Mouse (Mus musculus): ENCODE data around the gene Dgkg.

The Dgkg gene

DNA sequence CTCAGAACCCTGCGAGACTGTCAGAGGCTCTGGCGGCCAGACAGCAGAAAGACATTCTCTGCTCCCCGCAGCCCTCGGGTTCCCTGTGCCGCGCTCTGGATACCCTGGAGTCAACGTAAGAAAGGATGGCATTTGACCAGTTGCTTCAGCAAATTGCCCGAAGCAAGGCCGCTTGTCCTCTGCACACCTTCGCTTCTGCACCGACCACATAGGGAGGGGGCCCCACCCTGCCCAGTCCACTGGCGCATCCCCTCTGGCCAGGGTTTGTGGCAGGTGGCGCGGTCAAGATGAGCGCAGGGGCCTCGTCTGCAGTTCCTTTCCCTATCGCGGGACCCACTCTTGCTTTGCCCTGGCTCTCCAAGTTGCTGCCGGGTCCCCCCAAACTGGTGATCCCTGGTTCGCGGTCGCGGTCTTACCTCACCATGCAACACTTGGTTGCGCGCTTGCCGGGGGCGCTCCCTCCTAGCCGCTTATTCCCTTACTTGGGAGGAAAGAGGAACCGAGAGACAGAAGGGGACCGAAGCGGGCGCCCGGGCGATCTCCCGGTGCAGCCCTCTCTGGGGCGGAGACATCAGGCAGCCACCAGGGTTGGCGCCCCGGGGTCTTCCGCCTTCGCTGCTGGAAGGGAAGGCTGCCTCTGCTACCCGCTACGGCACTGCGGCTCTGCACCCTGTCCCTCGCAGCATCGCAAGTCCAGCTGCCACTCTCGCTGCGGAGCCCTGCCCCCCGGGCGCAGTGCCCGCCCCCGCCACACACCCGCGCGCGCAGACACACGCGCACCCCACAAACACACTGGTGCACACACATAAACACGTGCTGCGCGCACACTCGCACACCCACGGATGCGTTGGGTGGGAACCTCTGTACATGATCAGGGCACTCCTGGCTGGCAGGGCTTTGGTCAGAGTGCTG is at the start of gene Dgkg:
Gene Dgkg, minus strand, starts transcription at position 689 of the 912 bp plus-strand sequence.
- DNase-seq (ENCODE audit: extremely low read depth, low read depth): no peak

DNA sequence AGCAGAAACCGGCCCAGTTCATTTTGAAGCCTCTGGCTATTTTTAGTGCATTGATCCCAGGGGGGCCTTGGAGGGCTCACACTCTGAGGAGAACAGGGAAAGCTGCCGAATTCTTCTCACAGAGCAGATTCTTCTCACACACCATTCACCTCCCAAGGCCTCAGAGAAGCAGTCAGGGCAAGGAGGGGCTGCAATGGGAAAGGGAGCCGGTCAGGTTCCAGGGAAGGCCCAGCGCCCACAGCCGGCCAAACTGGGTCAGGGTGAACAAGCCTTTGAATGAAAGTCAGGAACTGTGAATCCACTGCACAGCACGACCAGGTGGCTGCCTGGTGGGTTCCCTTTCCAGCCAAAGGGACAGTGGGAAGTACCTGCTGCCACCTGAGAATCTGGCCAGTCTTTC is 47.9 kb upstream of the Dgkg start:
- DNase-seq (ENCODE audit: extremely low read depth, low read depth): no peak

GRCm38 (mm10) chr16:22704136-22704535 is 47.1 kb upstream of the Dgkg start:
- DNase-seq (ENCODE audit: extremely low read depth, low read depth): no peak

DNA sequence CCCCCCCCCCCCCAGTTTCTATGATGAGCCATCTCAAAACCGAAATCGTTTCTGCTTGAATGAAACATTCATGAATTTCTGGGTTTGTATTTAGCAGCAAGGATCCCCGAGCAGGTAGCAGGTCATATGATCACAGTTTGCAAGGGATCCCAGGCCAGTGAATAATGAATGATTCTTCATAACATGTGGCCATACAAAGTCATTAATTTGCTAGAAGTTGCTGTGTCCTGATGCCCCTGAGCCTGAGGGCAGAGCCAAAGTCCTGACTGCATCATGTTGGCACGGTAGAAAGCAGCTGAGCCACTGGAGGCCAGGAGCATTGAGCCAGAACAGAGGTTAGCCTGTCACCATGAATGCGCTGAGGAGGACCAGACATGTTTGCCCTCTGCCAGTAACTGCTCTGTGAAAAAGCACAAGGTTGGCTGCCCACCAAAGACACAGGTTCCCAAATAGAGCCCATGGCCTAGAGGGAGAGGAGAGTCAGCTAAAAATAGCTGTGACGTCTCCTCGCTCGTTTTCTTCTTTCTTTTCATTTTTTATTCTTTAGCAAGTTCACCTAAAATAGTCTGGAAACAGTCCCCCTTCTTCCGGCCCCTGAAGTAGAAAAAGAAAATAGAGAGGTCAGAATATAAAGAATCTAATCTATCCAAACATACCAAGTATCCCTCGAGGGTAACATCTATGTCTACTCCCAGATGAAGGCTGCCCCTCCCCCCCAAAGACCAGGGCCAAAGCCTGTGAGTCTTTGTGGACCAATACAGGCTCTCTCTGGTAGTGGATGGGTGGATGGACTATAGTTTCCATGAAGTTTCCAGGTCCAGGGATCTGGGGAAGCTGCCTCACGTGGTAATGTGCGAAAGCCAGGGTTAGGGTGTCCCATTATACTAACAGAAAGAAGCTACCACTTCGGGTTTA is 42.1 kb upstream of the Dgkg start:
- DNase-seq (ENCODE audit: extremely low read depth, low read depth): no peak

DNA sequence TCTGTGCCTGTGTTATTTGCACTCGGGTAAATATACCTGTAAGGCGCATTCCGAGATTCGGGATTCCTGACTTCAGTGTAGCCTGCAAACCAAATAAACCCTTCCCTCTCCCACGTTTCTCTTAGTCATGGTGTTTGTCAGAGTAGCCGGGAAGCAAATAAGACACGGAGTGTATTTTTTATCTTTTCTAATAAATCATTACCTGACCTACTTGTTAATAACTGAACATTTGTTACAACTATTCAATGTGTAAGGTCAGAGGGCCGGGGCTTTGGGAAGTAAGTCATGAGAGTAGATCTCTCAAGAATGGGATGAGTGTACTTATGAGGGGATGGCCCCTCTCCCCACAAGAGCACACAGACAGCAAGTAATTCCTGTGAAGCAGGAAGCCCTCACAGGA is 41.1 kb upstream of the Dgkg start:
- DNase-seq (ENCODE audit: extremely low read depth, low read depth): no peak

- DNase-seq (ENCODE audit: extremely low read depth, low read depth): no peak
These were observed 32.6 kb upstream of the Dgkg start for GRCm38 (mm10) chr16:22689622-22690021.

DNA sequence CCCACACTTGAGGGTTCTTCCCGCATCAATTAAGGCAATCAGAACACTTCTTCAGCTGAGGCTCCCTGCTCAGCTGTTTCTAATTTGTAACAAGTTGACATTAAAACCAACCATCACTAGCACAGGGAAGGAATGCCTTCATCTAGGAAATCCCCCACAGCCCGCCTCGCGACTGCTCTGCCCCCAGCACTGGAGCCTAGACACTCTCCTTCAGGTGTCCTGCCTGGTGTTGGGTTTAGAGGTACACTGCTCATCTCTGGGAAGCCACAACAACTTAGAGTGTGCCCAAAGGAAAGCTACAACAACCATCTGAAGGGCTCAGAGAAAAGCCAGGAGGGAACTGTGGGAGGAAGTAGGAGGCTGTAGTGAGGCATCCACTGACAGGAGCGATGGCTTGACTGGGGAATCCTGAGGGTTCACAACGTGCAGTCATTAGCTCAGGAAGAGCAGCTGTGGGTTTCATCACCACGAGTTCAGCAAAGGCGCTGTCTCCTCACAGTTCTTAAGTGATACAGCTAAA is 30.8 kb upstream of the Dgkg start:
- no peak for DNase-seq (ENCODE audit: extremely low read depth, low read depth)

DNA sequence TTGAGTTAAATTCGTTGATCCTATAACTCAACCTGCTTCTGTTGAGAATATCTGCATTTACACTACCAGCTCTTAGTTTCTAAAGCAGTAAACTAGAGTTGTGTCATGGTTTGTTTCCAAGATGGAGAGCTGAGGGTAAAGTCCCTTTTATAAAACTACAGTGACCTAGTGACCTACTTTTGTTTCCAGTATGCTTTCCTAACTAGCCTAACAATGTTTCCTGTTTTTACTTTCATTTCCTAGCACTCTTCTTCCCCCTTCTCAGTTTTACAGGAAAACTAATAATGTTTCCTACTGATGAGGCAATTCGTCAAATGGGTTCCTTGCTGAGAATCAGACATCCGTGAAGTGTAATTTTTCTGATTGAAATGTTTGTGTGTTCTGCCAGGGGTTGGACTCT is 26.6 kb upstream of the Dgkg start:
- DNase-seq (ENCODE audit: extremely low read depth, low read depth): no peak

GRCm38 (mm10) chr16:22682727-22683126 is 25.7 kb upstream of the Dgkg start:
- DNase-seq (ENCODE audit: extremely low read depth, low read depth): no peak

- DNase-seq (ENCODE audit: extremely low read depth, low read depth): no peak
These were observed 22.6 kb upstream of the Dgkg start for GRCm38 (mm10) chr16:22679641-22680040.

DNA sequence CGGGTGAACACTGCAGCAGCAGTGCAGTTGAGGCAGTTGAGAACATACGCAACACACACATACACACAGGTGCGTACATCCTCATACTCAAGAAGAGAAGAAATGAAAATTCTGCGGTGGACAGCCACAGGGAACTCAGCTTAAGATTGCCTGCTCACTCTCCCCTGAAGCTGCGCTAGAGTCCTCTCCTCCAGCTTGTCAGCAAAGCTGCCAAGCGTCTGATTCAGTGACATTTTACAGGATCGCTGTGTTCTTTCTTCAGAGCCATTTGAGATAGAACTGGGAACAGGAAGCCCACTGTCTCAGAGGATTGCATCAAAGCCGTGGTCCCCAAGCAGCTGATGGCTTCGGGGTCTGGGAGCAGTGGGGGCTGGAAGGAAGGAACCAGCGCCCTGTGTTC is 17.6 kb upstream of the Dgkg start:
- no peak for DNase-seq (ENCODE audit: extremely low read depth, low read depth)

DNA sequence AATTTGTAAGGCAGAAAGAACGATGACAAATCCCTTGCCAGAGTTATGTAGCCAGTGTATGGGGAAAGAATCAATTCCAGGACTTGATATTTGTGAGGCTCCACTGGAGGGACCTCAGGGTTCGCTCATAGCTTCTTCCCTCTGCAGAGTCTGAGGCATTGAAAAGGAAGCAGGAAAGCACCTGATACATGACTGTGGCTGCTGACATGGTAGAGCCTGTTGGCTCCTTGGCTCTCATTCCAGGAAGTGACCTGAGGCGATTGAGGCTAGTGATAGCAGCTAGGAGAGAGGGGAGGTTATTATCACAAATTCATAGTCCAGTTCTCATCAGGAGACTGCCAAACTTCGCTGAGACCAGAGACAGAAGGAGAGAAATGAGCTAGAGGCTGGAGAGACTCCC is 17.1 kb upstream of the Dgkg start:
- no peak for DNase-seq (ENCODE audit: extremely low read depth, low read depth)

DNA sequence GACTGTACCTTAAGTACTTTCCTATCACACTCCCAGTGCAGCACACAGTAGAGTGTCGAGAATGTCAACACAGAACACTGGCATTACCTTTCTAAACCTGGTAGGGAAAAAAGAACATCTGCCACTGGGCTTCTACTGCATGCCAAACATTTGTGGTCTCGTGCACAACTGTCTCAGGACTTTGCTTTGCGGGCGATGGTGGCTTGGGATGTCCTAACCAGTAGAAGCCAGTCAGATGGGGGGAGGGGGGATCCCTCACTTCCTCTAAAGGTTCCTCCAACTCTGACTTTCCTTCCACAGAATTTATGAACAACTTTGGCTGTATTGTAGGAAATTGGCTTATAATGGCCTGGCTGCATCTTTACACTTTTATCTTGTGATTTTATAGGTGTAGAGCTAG is 7.0 kb upstream of the Dgkg start:
- DNase-seq (ENCODE audit: extremely low read depth, low read depth): no peak

DNA sequence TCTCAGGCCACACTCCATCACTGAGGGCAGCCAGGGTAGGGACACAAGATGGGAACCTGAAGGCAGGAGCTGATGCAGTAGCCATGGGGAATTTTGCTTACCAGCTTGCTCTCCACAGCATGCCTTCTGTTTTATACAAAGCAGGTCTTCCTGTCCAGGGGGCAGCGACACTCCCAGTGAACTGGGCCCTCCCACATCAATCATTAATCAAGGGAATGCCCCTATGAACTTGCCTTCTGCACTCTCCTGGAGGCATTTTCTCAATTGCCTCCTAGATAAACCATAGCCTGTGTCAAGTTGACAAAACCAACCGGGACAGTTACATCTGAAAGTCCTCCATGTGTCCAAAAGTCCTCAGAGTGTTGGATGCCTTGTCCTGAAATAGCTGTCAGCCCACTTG is 6.1 kb upstream of the Dgkg start:
- no peak for DNase-seq (ENCODE audit: extremely low read depth, low read depth)

GRCm38 (mm10) chr16:22661076-22661475 is 4.1 kb upstream of the Dgkg start:
- DNase-seq (ENCODE audit: extremely low read depth, low read depth): no peak

- DNase-seq (ENCODE audit: extremely low read depth, low read depth): no peak
These were observed 1.1 kb upstream of the Dgkg start for GRCm38 (mm10) chr16:22657874-22658789.

DNA sequence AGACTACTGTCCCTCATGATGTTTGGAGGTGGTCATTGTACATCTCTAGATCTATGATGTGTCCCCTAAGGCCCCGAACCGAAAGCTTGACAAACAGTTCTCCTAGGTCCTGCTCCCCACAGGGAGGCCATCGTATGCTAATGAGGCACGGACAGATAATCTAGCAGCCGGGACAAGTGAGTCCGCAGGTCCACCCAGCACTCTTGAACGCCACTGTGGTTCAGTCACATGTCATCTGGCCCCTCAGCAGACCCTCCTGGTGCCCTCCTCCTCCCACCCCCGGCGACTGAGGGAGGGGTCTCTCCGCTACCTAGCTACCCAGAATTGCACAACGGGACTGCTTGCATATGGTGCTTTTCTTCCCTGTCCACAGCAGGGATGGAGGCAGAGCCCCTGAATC is 1.2 kb downstream of the Dgkg start:
- DNase-seq (ENCODE audit: extremely low read depth, low read depth): no peak

- no peak for DNase-seq (ENCODE audit: extremely low read depth, low read depth)
These were observed 1.8 kb downstream of the Dgkg start for GRCm38 (mm10) chr16:22655223-22655622.

DNA sequence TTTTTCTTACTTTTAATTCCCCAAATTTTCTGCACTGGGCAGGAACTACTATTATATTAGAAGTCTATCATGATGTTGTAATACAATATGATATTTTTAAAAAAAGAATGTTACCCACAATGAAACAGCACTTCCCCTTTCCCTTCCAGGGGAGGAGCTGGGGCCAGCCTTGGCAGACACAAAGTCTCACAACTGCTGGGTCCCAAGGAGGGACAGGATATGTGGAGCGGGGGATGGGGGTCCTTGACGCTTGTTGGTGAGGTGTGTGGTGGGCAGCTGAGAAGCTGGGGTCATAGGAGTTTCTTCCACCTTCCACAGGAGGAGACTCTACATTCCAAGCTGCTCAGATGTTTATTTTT is 2.6 kb downstream of the Dgkg start:
- DNase-seq (ENCODE audit: extremely low read depth, low read depth): no peak

GRCm38 (mm10) chr16:22653817-22654476 is 3.1 kb downstream of the Dgkg start:
- DNase-seq (ENCODE audit: extremely low read depth, low read depth): no peak

- DNase-seq (ENCODE audit: extremely low read depth, low read depth): no peak
These were observed 5.8 kb downstream of the Dgkg start for GRCm38 (mm10) chr16:22651244-22651643.

Measured in MEL-GATA-1-ER (cell line).